Comparison of ENCODE assay signal across 12 mouse cellular contexts in genomic region chr5:15061638-15062384, GRCm38 (mm10). TPM values are rescaled to one million over a fixed set of nuclear protein-coding genes. Genes with fewer than 3 reads are reported as not detected.
DNase-seq lines count a peak whose midpoint lies in the region; ATAC-seq and TF ChIP-seq lines count a peak whose summit lies in the region.
"Not testable (repeated sequence)": the region's sequence is repeated elsewhere in the genome, so short reads cannot be mapped to it uniquely, and the experiment has no call there.
"Had no signal": no experiment of that assay in that cellular context is flagged by ENCODE, and none has a peak within 500 bp of the region (broad histone marks: within the 10 kb centered on the region; RNA-seq: fewer than 3 reads in every experiment).

No protein-coding gene starts in this region.

- H3K9ac ChIP-seq in embryonic facial prominence, embryonic 11.5 days (replicated peaks; ENCODE audit: low read length); forebrain, embryonic 16.5 days (replicated peaks; ENCODE audit: low read depth, low read length); heart, postnatal 0 days (replicated peaks; ENCODE audit: low read depth, low read length); intestine, embryonic 15.5 days; limb, embryonic 13.5 days; liver, postnatal 0 days (replicated peaks); midbrain, embryonic 15.5 days; stomach, embryonic 16.5 days (ENCODE audit: low read length): not testable (repeated sequence)

- TF ChIP-seq EP300 in heart, postnatal 0 days (IDR thresholded peaks at IDR 0.05; ENCODE audit: low read depth); liver, postnatal 0 days (IDR thresholded peaks at IDR 0.05; ENCODE audit: low read depth): not testable (repeated sequence)

- H3K36me3 ChIP-seq in embryonic facial prominence, embryonic 11.5 days (replicated peaks; ENCODE audit: control insufficient read depth, insufficient read depth, low read depth, low read length); forebrain, embryonic 16.5 days (ENCODE audit: control insufficient read depth, insufficient read depth); heart, postnatal 0 days (replicated peaks; ENCODE audit: control insufficient read depth, insufficient read depth, low read length); intestine, embryonic 15.5 days; limb, embryonic 13.5 days; liver, postnatal 0 days (replicated peaks; ENCODE audit: insufficient read depth, low read length); midbrain, embryonic 15.5 days (replicated peaks); stomach, embryonic 16.5 days (ENCODE audit: control insufficient read depth, insufficient read depth, low read length): not testable (repeated sequence)

- not testable (repeated sequence) for H3K9me3 ChIP-seq in embryonic facial prominence, embryonic 11.5 days (replicated peaks; ENCODE audit: control insufficient read depth, low read length); heart, postnatal 0 days (replicated peaks; ENCODE audit: control insufficient read depth, low read length); intestine, embryonic 15.5 days; liver, postnatal 0 days (ENCODE audit: low read length); stomach, embryonic 16.5 days (replicated peaks; ENCODE audit: control insufficient read depth, low read length)
- peaks cover 15% of the 10 kb centered on the region for H3K9me3 ChIP-seq in forebrain, embryonic 16.5 days (ENCODE audit: control insufficient read depth, low read length)
- H3K9me3 ChIP-seq in limb, embryonic 13.5 days = peaks cover 18% of the 10 kb centered on the region
- H3K9me3 ChIP-seq in midbrain, embryonic 15.5 days = peaks cover 22% of the 10 kb centered on the region

- ATAC-seq in embryonic facial prominence, embryonic 11.5 days (replicated peaks; ENCODE audit: insufficient number of reproducible peaks, low FRiP score, low TSS enrichment, low read depth) = peak; percentile 82
- ATAC-seq in forebrain, embryonic 16.5 days = 0 out of 2 replicates have a peak, but pooled peaks have one; percentile 45
- ATAC-seq in heart, postnatal 0 days (ENCODE audit: insufficient read depth, low read depth) = peak; percentile 60
- ATAC-seq in intestine, embryonic 15.5 days = peak; percentile 77
- peak; percentile 86 for ATAC-seq in limb, embryonic 13.5 days (ENCODE audit: low FRiP score, low read depth)
- peak; percentile 61; the same call in 1 of the 2 replicates for ATAC-seq in liver, postnatal 0 days
- peak; percentile 80 for ATAC-seq in midbrain, embryonic 15.5 days (replicated peaks)
- ATAC-seq in stomach, embryonic 16.5 days (ENCODE audit: insufficient read depth, low FRiP score) = peak; percentile 92

- WGBS in embryonic facial prominence, embryonic 11.5 days = 81% methylated on average over 4 of the region's 4 CpGs
- WGBS in forebrain, embryonic 16.5 days = 83% methylated on average over 4 of the region's 4 CpGs
- 68% methylated on average over 4 of the region's 4 CpGs for WGBS in heart, postnatal 0 days
- WGBS in intestine, embryonic 15.5 days = 84% methylated on average over 4 of the region's 4 CpGs
- WGBS in limb, embryonic 13.5 days = 78% methylated on average over 4 of the region's 4 CpGs
- WGBS in liver, postnatal 0 days (ENCODE audit: insufficient replicate concordance) = 74% methylated on average over 4 of the region's 4 CpGs
- WGBS in midbrain, embryonic 15.5 days = 85% methylated on average over 4 of the region's 4 CpGs
- WGBS in stomach, embryonic 16.5 days = 78% methylated on average over 4 of the region's 4 CpGs

- H3K27ac ChIP-seq in embryonic facial prominence, embryonic 11.5 days (replicated peaks; ENCODE audit: low read depth, low read length); forebrain, embryonic 16.5 days (ENCODE audit: low read length); heart, postnatal 0 days (ENCODE audit: low read depth); intestine, embryonic 15.5 days; limb, embryonic 13.5 days; liver, postnatal 0 days (ENCODE audit: low read depth); midbrain, embryonic 15.5 days; stomach, embryonic 16.5 days (ENCODE audit: low read length): not testable (repeated sequence)

- not testable (repeated sequence) for H3K4me1 ChIP-seq in embryonic facial prominence, embryonic 11.5 days (ENCODE audit: control insufficient read depth, insufficient read depth, low read length); forebrain, embryonic 16.5 days (replicated peaks; ENCODE audit: control insufficient read depth, insufficient read depth, low read length); heart, postnatal 0 days (ENCODE audit: control insufficient read depth, insufficient read depth); intestine, embryonic 15.5 days (replicated peaks); limb, embryonic 13.5 days; liver, postnatal 0 days (ENCODE audit: insufficient read depth); midbrain, embryonic 15.5 days; stomach, embryonic 16.5 days (ENCODE audit: control insufficient read depth, insufficient read depth, low read length)

- TF ChIP-seq CTCF in heart, postnatal 0 days (IDR thresholded peaks at IDR 0.05; ENCODE audit: low read depth); liver, postnatal 0 days (IDR thresholded peaks at IDR 0.05; ENCODE audit: low read depth): not testable (repeated sequence)

- DNase-seq in embryonic facial prominence, embryonic 11.5 days (ENCODE audit: low spot score); heart, postnatal 0 days (ENCODE audit: low spot score): not testable (repeated sequence)
- DNase-seq in liver, postnatal 0 days = peak; percentile 8

- not testable (repeated sequence) for H3K4me3 ChIP-seq in embryonic facial prominence, embryonic 11.5 days (ENCODE audit: low read depth, low read length); forebrain, embryonic 16.5 days (replicated peaks; ENCODE audit: low read length); heart, postnatal 0 days (ENCODE audit: low read depth, low read length); intestine, embryonic 15.5 days (replicated peaks); limb, embryonic 13.5 days; liver, postnatal 0 days (ENCODE audit: low read depth, low read length); midbrain, embryonic 15.5 days; stomach, embryonic 16.5 days (replicated peaks; ENCODE audit: low read length)

- not testable (repeated sequence) for H3K4me2 ChIP-seq in embryonic facial prominence, embryonic 11.5 days (ENCODE audit: low read depth, low read length); forebrain, embryonic 16.5 days (ENCODE audit: low read length); heart, postnatal 0 days (ENCODE audit: low read depth, low read length); intestine, embryonic 15.5 days (replicated peaks); limb, embryonic 13.5 days (replicated peaks); liver, postnatal 0 days (ENCODE audit: low read depth, low read length); midbrain, embryonic 15.5 days; stomach, embryonic 16.5 days (ENCODE audit: low read depth, low read length)

- H3K27me3 ChIP-seq in embryonic facial prominence, embryonic 11.5 days (ENCODE audit: control insufficient read depth, insufficient read depth, low read length); forebrain, embryonic 16.5 days (replicated peaks; ENCODE audit: control insufficient read depth, insufficient read depth, low read length); heart, postnatal 0 days (ENCODE audit: control insufficient read depth, insufficient read depth, low read length); intestine, embryonic 15.5 days (replicated peaks); limb, embryonic 13.5 days; liver, postnatal 0 days (ENCODE audit: insufficient read depth, low read length); midbrain, embryonic 15.5 days (replicated peaks); stomach, embryonic 16.5 days (ENCODE audit: control insufficient read depth, insufficient read depth, low read length): not testable (repeated sequence)

RNA-seq across cellular contexts. Expression of gene Gm17019, which starts 29.0 kb away (rescaled TPM):
- not detected in 2 replicates for polyA plus RNA-seq in embryonic facial prominence, embryonic 11.5 days (2014; fragmentation: Nextera tagmentation; extraction: Ambion mirVana)
- polyA plus RNA-seq in forebrain, embryonic 16.5 days (2015; fragmentation: Nextera tagmentation; extraction: Ambion mirVana) = not detected in 2 replicates
- total RNA-seq in heart, postnatal 0 days (2014; rRNA removed; ENCODE audit: low replicate concordance) = not detected in 2 replicates
- not detected in 2 replicates for polyA plus RNA-seq in heart, postnatal 0 days (2015; fragmentation: Nextera tagmentation; extraction: Ambion mirVana)
- polyA plus RNA-seq in intestine, embryonic 15.5 days (2015; fragmentation: Nextera tagmentation; extraction: Ambion mirVana) = not detected in 2 replicates
- polyA plus RNA-seq in limb, embryonic 13.5 days (2015; fragmentation: Nextera tagmentation; extraction: Ambion mirVana) = not detected in 2 replicates
- polyA plus RNA-seq in liver, postnatal 0 days (2015; fragmentation: Nextera tagmentation; extraction: Ambion mirVana) = not detected in 2 replicates
- polyA plus RNA-seq in midbrain, embryonic 15.5 days (2015; fragmentation: Nextera tagmentation; extraction: Ambion mirVana) = not detected in 2 replicates
- not detected in 2 replicates for polyA plus RNA-seq in stomach, embryonic 16.5 days (2015; fragmentation: Nextera tagmentation; extraction: Ambion mirVana)
- total RNA-seq: adrenal gland, postnatal 25 days; gastrocnemius, postnatal 25 days; megakaryocyte progenitor cell, adult 5-6 weeks had no signal
- polyA plus RNA-seq: activated CD4-positive, CD25-positive, alpha-beta regulatory T cell, adult 4 months had no signal
